Mouse (Mus musculus): ENCODE results near the gene Aspg.

Aspg gene

GRCm38 (mm10) chr12:112151244-112151979, 44.9 kb downstream of the Aspg start:
- DNase-seq (ENCODE audit: extremely low spot score): peak; percentile 72

- DNase-seq (ENCODE audit: extremely low spot score): no peak
Measured at GRCm38 (mm10) chr12:112151980-112152362, 45.5 kb downstream of the Aspg start.

- no peak for DNase-seq (ENCODE audit: extremely low spot score)
Measured at GRCm38 (mm10) chr12:112153597-112153996, 47.1 kb downstream of the Aspg start.

- no peak for DNase-seq (ENCODE audit: extremely low spot score)
Measured at GRCm38 (mm10) chr12:112154476-112154875, 48.0 kb downstream of the Aspg start.

GRCm38 (mm10) chr12:112155218-112156051, 49.0 kb downstream of the Aspg start:
- peak; percentile 59 for DNase-seq (ENCODE audit: extremely low spot score)

GRCm38 (mm10) chr12:112156804-112157203, 50.3 kb downstream of the Aspg start:
- no peak for DNase-seq (ENCODE audit: extremely low spot score)

- no peak for DNase-seq (ENCODE audit: extremely low spot score)
Measured at GRCm38 (mm10) chr12:112158246-112158645, 51.8 kb downstream of the Aspg start.

GRCm38 (mm10) chr12:112158784-112159183, 52.3 kb downstream of the Aspg start:
- DNase-seq (ENCODE audit: extremely low spot score): no peak

- DNase-seq (ENCODE audit: extremely low spot score): no peak
Measured at GRCm38 (mm10) chr12:112163981-112164839, 57.7 kb downstream of the Aspg start.

- DNase-seq (ENCODE audit: extremely low spot score): no peak
Measured at GRCm38 (mm10) chr12:112164840-112165219, 58.4 kb downstream of the Aspg start.

- no peak for DNase-seq (ENCODE audit: extremely low spot score)
Measured at GRCm38 (mm10) chr12:112169240-112169639, 62.8 kb downstream of the Aspg start.

- DNase-seq (ENCODE audit: extremely low spot score): no peak
Measured at GRCm38 (mm10) chr12:112170671-112171574, 64.4 kb downstream of the Aspg start.

- DNase-seq (ENCODE audit: extremely low spot score): no peak
Measured at GRCm38 (mm10) chr12:112171657-112172056, 65.2 kb downstream of the Aspg start.

GRCm38 (mm10) chr12:112172214-112172613, 65.7 kb downstream of the Aspg start:
- no peak for DNase-seq (ENCODE audit: extremely low spot score)
